Mouse (Mus musculus): ENCODE measurements around the gene Rbpj.
"Not testable (repeated sequence)": the region's sequence is repeated elsewhere in the genome, so short reads cannot be mapped to it uniquely, and the experiment has no call there.

Gene Rbpj

GRCm38 (mm10) chr5:53516482-53516881 lies 50.5 kb downstream of the Rbpj start:
- no peak for DNase-seq

- no peak for DNase-seq
Observed at GRCm38 (mm10) chr5:53517802-53518201, 51.9 kb downstream of the Rbpj start.

- DNase-seq = no peak
Observed at GRCm38 (mm10) chr5:53519131-53519530, 53.2 kb downstream of the Rbpj start.

GRCm38 (mm10) chr5:53519998-53520577 lies 54.1 kb downstream of the Rbpj start:
- no peak for DNase-seq

- peak; percentile 77 for DNase-seq
Observed at GRCm38 (mm10) chr5:53523046-53523445, 57.1 kb downstream of the Rbpj start.

- DNase-seq = no peak
Observed at GRCm38 (mm10) chr5:53524162-53524561, 58.2 kb downstream of the Rbpj start.

- DNase-seq = no peak
Observed at GRCm38 (mm10) chr5:53524831-53525230, 58.9 kb downstream of the Rbpj start.

- DNase-seq = no peak
Observed at GRCm38 (mm10) chr5:53525305-53526069, 59.5 kb downstream of the Rbpj start.

- no peak for DNase-seq
Observed at GRCm38 (mm10) chr5:53526070-53526430, 60.1 kb downstream of the Rbpj start.

GRCm38 (mm10) chr5:53529846-53530245 lies 63.9 kb downstream of the Rbpj start:
- peak; percentile 44 for DNase-seq

GRCm38 (mm10) chr5:53535096-53535495 lies 69.1 kb downstream of the Rbpj start:
- no peak for DNase-seq

GRCm38 (mm10) chr5:53536635-53537554 lies 70.9 kb downstream of the Rbpj start:
- peak; percentile 13 for DNase-seq

GRCm38 (mm10) chr5:53539860-53540633 lies 74.1 kb downstream of the Rbpj start:
- DNase-seq = no peak

- DNase-seq = no peak
Observed at GRCm38 (mm10) chr5:53542073-53542472, 76.1 kb downstream of the Rbpj start.

GRCm38 (mm10) chr5:53543399-53543798 lies 77.4 kb downstream of the Rbpj start:
- no peak for DNase-seq

- DNase-seq = no peak
Observed at GRCm38 (mm10) chr5:53543945-53544344, 78.0 kb downstream of the Rbpj start.

GRCm38 (mm10) chr5:53546440-53546839 lies 80.5 kb downstream of the Rbpj start:
- no peak for DNase-seq

- peak; percentile 34 for DNase-seq
Observed at GRCm38 (mm10) chr5:53546979-53547472, 81.1 kb downstream of the Rbpj start.

GRCm38 (mm10) chr5:53550329-53550728 lies 84.4 kb downstream of the Rbpj start:
- DNase-seq = not testable (repeated sequence)

- DNase-seq = no peak
Observed at GRCm38 (mm10) chr5:53551394-53551793, 85.4 kb downstream of the Rbpj start.

- DNase-seq = no peak
Observed at GRCm38 (mm10) chr5:53551910-53552309, 86.0 kb downstream of the Rbpj start.

GRCm38 (mm10) chr5:53553281-53553680 lies 87.3 kb downstream of the Rbpj start:
- DNase-seq = no peak

- no peak for DNase-seq
Observed at GRCm38 (mm10) chr5:53554180-53554579, 88.2 kb downstream of the Rbpj start.
